Mouse (Mus musculus): ENCODE data around the gene AC134908.4.

- TF ChIP-seq CTCF (IDR thresholded peaks at IDR 0.05; ENCODE audit: borderline replicate concordance, insufficient read depth, low read depth, low read length) (peak; percentile 27; the same call in 1 of the 2 replicates), POLR2A (IDR thresholded peaks at IDR 0.05; ENCODE audit: borderline replicate concordance, insufficient read depth, low read length) (peak; percentile 77; the same call in 1 of the 2 replicates)
Measured at GRCm38 (mm10) chr17:25844396-25844901, 49.0 kb upstream of the AC134908.4 start, which contains the start of gene Rhot2.

Data from cerebellum, adult 2 months (tissue).